Mouse (Mus musculus): ENCODE measurements around the gene Slc31a1. TPM values are rescaled to one million over a fixed set of nuclear protein-coding genes. Genes with fewer than 3 reads are reported as not detected.

Slc31a1 gene
- total RNA-seq, 2 experiments from 2014 or later, result 10.5 to 11.2 TPM

DNA sequence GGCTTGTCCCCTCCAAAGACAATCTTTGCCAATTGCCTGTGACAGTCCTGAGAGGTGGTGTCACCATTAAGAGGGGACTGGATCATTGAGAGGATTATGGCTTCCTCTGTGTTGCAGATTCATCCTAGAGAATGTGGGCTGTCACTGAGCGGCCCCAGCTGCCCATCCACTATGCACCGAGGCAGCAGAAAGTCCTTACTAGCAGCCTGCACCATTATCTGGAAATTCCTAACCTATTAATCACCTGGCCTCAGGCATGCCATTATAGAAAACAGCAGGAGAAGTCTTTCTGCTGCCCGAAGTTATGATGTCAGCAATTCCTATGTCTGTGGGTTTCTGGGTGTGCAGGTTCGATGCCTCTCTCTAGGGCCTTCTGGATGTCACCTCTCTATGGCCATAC lies 80.5 kb downstream of the Slc31a1 start:
- DNase-seq (ENCODE audit: low spot score in 2 of 2), result no peak

Other genes starting within 250 kb of the Slc31a1 start
- not detected for gene Mup21, start 209.9 kb upstream of the Slc31a1 start, total RNA-seq (2021)
- gene Zfp37, start 129.7 kb upstream of the Slc31a1 start, total RNA-seq (2021), result 10 to 100 TPM; 23.0 to 25.6 TPM
- 1 to 10 TPM; 9.2 to 9.7 TPM for gene Slc31a2, start 98.2 kb upstream of the Slc31a1 start, total RNA-seq (2021)
- gene Fkbp15, start 179 bp upstream of the Slc31a1 start, total RNA-seq (2021), result 10 to 100 TPM; 38.2 to 38.4 TPM
- 10 to 100 TPM; 48.0 to 48.8 TPM for gene Cdc26, start 47.9 kb downstream of the Slc31a1 start, total RNA-seq (2021)
- gene Prpf4, start 48.1 kb downstream of the Slc31a1 start, total RNA-seq (2021), result 10 to 100 TPM; 12.8 to 13.5 TPM
- gene Rnf183, start 74.5 kb downstream of the Slc31a1 start, total RNA-seq (2021), result not detected
- gene Wdr31, start 110.2 kb downstream of the Slc31a1 start, total RNA-seq (2021), result 1 to 10 TPM; 6.1 to 8.5 TPM
- under 1 TPM; 0.25 to 0.72 TPM for gene Bspry, start 119.3 kb downstream of the Slc31a1 start, total RNA-seq (2021)
- 10 to 100 TPM in 1 of 2 experiments, 1 to 10 TPM in 1; 9.3 to 11.1 TPM for gene Hdhd3, start 142.7 kb downstream of the Slc31a1 start, total RNA-seq (2021)
- 10 to 100 TPM; 31.5 to 33.7 TPM for gene Alad, start 159.2 kb downstream of the Slc31a1 start, total RNA-seq (2021)
- gene Pole3, start 164.3 kb downstream of the Slc31a1 start, total RNA-seq (2021), result 10 to 100 TPM; 26.4 to 26.9 TPM
- gene 4933430I17Rik, start 164.6 kb downstream of the Slc31a1 start, total RNA-seq (2021), result under 1 TPM; 0.52 to 0.53 TPM
- 10 to 100 TPM; 20.6 to 22.2 TPM for gene Rgs3, start 199.1 kb downstream of the Slc31a1 start, total RNA-seq (2021)